Mouse (Mus musculus): ENCODE measurements at regions not wholly inside any gene's neighbourhood (a gene's known extent, or its start where the extent isn't known, plus 50 kb on each side); places are given as distances from the start of the nearest gene placed in this dataset.

GRCm38 (mm10) chr1:35875210-35875811 lies 192.9 kb upstream of the Hs6st1 start:
- Histone ChIP-seq H3K9me3 (ENCODE audit: control insufficient read depth, insufficient read depth, low read depth, low read length) (no peaks in the 10 kb centered on the region), H3K4me3 (ENCODE audit: insufficient read depth in 1 of 2, low read depth in 1 of 2, low read length in 2 of 2, poor library complexity in 1 of 2, severe bottlenecking in 1 of 2) (no peak overlapping the region), H3K4me1 (ENCODE audit: control insufficient read depth in 2 of 2, insufficient read depth in 2 of 2, low read length in 2 of 2, poor library complexity in 1 of 2) (peaks cover 7 to 18% of the 10 kb centered on the region in 2 experiments; a peak in 2 of 4 replicates), H3K36me3 (ENCODE audit: control insufficient read depth, insufficient read depth, low read length, poor library complexity, severe bottlenecking) (no peaks in the 10 kb centered on the region), H3K27ac (ENCODE audit: insufficient read depth, low read depth, low read length, poor library complexity, severe bottlenecking) (no peak overlapping the region), H3K9ac (ENCODE audit: insufficient read depth, low read depth, low read length, poor library complexity, severe bottlenecking) (no peak overlapping the region)
- DNase-seq (ENCODE audit: low read depth, low spot score) = no peak
- in situ Hi-C loops (cut with MboI; ENCODE audit: low sequenced_read_pairs in 2 of 2, unreplicated experiment in 2 of 2) = no loop called here
- TF ChIP-seq MAFK (IDR thresholded peaks at IDR 0.05; ENCODE audit: insufficient read depth, low read depth, low read length) (no peak), CHD2 (IDR thresholded peaks at IDR 0.05; ENCODE audit: low read depth, low read length) (no peak), ZC3H11A (IDR thresholded peaks at IDR 0.05; ENCODE audit: borderline replicate concordance, low read depth, low read length) (no peak), ZNF384 (IDR thresholded peaks at IDR 0.05; ENCODE audit: low read depth, low read length) (no peak), HCFC1 (IDR thresholded peaks at IDR 0.05; ENCODE audit: borderline replicate concordance, insufficient read depth, low read length) (no peak)

DNA sequence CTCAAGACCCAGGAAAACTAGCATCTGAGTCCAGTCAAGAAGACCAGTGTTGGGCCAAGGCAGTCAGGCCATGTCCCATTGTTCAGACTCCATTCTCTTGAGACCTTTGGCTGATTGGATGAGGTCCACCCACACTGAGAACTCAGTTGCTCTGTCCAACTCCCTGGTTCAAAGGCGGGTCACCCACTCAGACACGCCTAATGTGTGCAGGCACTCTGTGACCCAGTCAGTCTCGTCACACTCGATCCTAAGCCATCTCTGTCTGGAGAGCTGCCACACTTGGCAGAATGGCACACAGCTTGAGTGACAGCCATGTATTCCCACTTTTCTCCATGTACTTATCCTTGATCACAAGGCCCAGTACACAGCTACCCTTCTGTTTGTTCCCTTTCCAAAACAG lies 189.8 kb upstream of the Hs6st1 start:
- H3K4me3 ChIP-seq (ENCODE audit: insufficient read depth in 1 of 2, low read depth in 1 of 2, low read length in 2 of 2, poor library complexity in 1 of 2, severe bottlenecking in 1 of 2) = no peak overlapping the region
- in situ Hi-C loops (cut with MboI; ENCODE audit: low sequenced_read_pairs in 2 of 2, unreplicated experiment in 2 of 2) = no loop called here
- H3K27ac ChIP-seq (ENCODE audit: insufficient read depth, low read depth, low read length, poor library complexity, severe bottlenecking) = no peak overlapping the region
- peaks cover 6 to 19% of the 10 kb centered on the region in 2 experiments; a peak in 3 of 4 replicates for H3K4me1 ChIP-seq (ENCODE audit: control insufficient read depth in 2 of 2, insufficient read depth in 2 of 2, low read length in 2 of 2, poor library complexity in 1 of 2)
- H3K9ac ChIP-seq (ENCODE audit: insufficient read depth, low read depth, low read length, poor library complexity, severe bottlenecking) = no peak overlapping the region
- DNase-seq (ENCODE audit: low read depth, low spot score) = no peak
- H3K36me3 ChIP-seq (ENCODE audit: control insufficient read depth, insufficient read depth, low read length, poor library complexity, severe bottlenecking) = no peaks in the 10 kb centered on the region
- H3K9me3 ChIP-seq (ENCODE audit: control insufficient read depth, insufficient read depth, low read depth, low read length) = no peaks in the 10 kb centered on the region
- TF ChIP-seq CHD2 (IDR thresholded peaks at IDR 0.05; ENCODE audit: low read depth, low read length) = no peak
- no peak for TF ChIP-seq MAFK (IDR thresholded peaks at IDR 0.05; ENCODE audit: insufficient read depth, low read depth, low read length)
- no peak for TF ChIP-seq ZNF384 (IDR thresholded peaks at IDR 0.05; ENCODE audit: low read depth, low read length)
- no peak for TF ChIP-seq ZC3H11A (IDR thresholded peaks at IDR 0.05; ENCODE audit: borderline replicate concordance, low read depth, low read length)
- TF ChIP-seq HCFC1 (IDR thresholded peaks at IDR 0.05; ENCODE audit: borderline replicate concordance, insufficient read depth, low read length) = no peak

- no peak for TF ChIP-seq ZNF384 (IDR thresholded peaks at IDR 0.05; ENCODE audit: low read depth, low read length)
- no peak for TF ChIP-seq HCFC1 (IDR thresholded peaks at IDR 0.05; ENCODE audit: borderline replicate concordance, insufficient read depth, low read length)
- TF ChIP-seq MAFK (IDR thresholded peaks at IDR 0.05; ENCODE audit: insufficient read depth, low read depth, low read length) = no peak
- no peak for TF ChIP-seq ZC3H11A (IDR thresholded peaks at IDR 0.05; ENCODE audit: borderline replicate concordance, low read depth, low read length)
- no peak for TF ChIP-seq CHD2 (IDR thresholded peaks at IDR 0.05; ENCODE audit: low read depth, low read length)
- no peak for DNase-seq (ENCODE audit: low read depth, low spot score)
Observed at GRCm38 (mm10) chr1:35879388-35880093, 188.7 kb upstream of the Hs6st1 start.

DNA sequence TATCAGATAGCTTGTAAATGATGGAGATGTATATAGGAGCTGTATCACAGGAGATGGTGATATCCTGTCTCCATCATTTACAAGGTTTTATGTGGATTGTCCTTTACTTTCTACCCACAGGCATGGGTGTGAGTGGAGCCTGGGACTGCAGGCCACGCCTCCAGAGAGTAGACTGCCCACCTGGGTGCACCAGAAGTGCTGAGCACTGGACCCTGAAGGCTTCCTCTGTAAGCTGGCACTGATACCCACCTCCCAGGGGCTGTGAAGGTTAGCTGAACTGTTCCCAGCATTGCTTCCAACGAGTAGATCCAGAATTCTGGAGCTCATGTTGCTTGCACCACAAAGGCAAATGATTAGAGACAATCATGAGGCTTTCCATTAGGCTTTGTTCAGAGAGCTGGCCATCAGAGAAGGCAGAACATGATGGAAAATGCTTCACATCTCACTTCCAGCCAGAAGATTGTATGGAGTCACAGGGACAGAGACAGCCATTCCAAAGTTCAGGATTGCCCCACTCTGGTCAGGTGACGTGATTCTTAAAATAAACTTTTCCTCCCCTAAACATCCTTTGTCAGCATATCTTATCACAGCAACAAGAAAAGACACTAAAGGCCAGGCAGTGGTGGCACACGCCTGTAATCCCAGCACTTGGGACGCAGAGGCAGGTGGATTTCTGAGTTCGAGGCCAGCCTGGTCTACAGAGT lies 187.5 kb upstream of the Hs6st1 start:
- in situ Hi-C loops (cut with MboI; ENCODE audit: low sequenced_read_pairs in 2 of 2, unreplicated experiment in 2 of 2) = no loop called here
- no peaks in the 10 kb centered on the region for H3K36me3 ChIP-seq (ENCODE audit: control insufficient read depth, insufficient read depth, low read length, poor library complexity, severe bottlenecking)

More at GRCm38 (mm10) chr1:35879388-35880093, 188.7 kb upstream of the Hs6st1 start:
- H3K4me3 ChIP-seq (ENCODE audit: insufficient read depth in 1 of 2, low read depth in 1 of 2, low read length in 2 of 2, poor library complexity in 1 of 2, severe bottlenecking in 1 of 2) = no peak overlapping the region
- no peaks in the 10 kb centered on the region for H3K36me3 ChIP-seq (ENCODE audit: control insufficient read depth, insufficient read depth, low read length, poor library complexity, severe bottlenecking)
- in situ Hi-C loops (cut with MboI; ENCODE audit: low sequenced_read_pairs in 2 of 2, unreplicated experiment in 2 of 2) = no loop called here
- H3K9ac ChIP-seq (ENCODE audit: insufficient read depth, low read depth, low read length, poor library complexity, severe bottlenecking) = no peak overlapping the region
- H3K4me1 ChIP-seq (ENCODE audit: control insufficient read depth in 2 of 2, insufficient read depth in 2 of 2, low read length in 2 of 2, poor library complexity in 1 of 2) = peaks cover 6 to 25% of the 10 kb centered on the region in 2 experiments; a peak in 3 of 4 replicates
- no peaks in the 10 kb centered on the region for H3K9me3 ChIP-seq (ENCODE audit: control insufficient read depth, insufficient read depth, low read depth, low read length)
- no peak overlapping the region for H3K27ac ChIP-seq (ENCODE audit: insufficient read depth, low read depth, low read length, poor library complexity, severe bottlenecking)

More for the DNA sequence above, 187.5 kb upstream of the Hs6st1 start:
- Histone ChIP-seq H3K27ac (ENCODE audit: insufficient read depth, low read depth, low read length, poor library complexity, severe bottlenecking) (no peak overlapping the region), H3K4me3 (ENCODE audit: insufficient read depth in 1 of 2, low read depth in 1 of 2, low read length in 2 of 2, poor library complexity in 1 of 2, severe bottlenecking in 1 of 2) (no peak overlapping the region), H3K4me1 (ENCODE audit: control insufficient read depth in 2 of 2, insufficient read depth in 2 of 2, low read length in 2 of 2, poor library complexity in 1 of 2) (peaks cover 6 to 22% of the 10 kb centered on the region in 2 experiments; a peak in 3 of 4 replicates), H3K9ac (ENCODE audit: insufficient read depth, low read depth, low read length, poor library complexity, severe bottlenecking) (no peak overlapping the region), H3K9me3 (ENCODE audit: control insufficient read depth, insufficient read depth, low read depth, low read length) (no peaks in the 10 kb centered on the region)
- TF ChIP-seq CHD2 (IDR thresholded peaks at IDR 0.05; ENCODE audit: low read depth, low read length) (no peak), MAFK (IDR thresholded peaks at IDR 0.05; ENCODE audit: insufficient read depth, low read depth, low read length) (no peak), HCFC1 (IDR thresholded peaks at IDR 0.05; ENCODE audit: borderline replicate concordance, insufficient read depth, low read length) (no peak), ZC3H11A (IDR thresholded peaks at IDR 0.05; ENCODE audit: borderline replicate concordance, low read depth, low read length) (no peak), ZNF384 (IDR thresholded peaks at IDR 0.05; ENCODE audit: low read depth, low read length) (no peak)
- no peak for DNase-seq (ENCODE audit: low read depth, low spot score)
